Mouse (Mus musculus) adrenal gland, postnatal 25 days (tissue): ENCODE data around the gene Nlk. TPM values are rescaled to one million over a fixed set of nuclear protein-coding genes. Genes with fewer than 3 reads are reported as not detected.
"Not testable (repeated sequence)": the region's sequence is repeated elsewhere in the genome, so short reads cannot be mapped to it uniquely, and the experiment has no call there.

Source experiments
- DNase-seq: peaks from one replicate; pipeline ENCODE4 v3.0.0; 2021; ENCODE audit warnings: mixed read lengths
- total RNA-seq: library from RNA; stranded (reverse); gene quantifications from 2 replicates; pipeline ENCODE4 v1.2.3, GENCODE M21; 2021

Gene Nlk
- total RNA-seq, 1 experiment from 2014 or later = 66.5 TPM

DNA sequence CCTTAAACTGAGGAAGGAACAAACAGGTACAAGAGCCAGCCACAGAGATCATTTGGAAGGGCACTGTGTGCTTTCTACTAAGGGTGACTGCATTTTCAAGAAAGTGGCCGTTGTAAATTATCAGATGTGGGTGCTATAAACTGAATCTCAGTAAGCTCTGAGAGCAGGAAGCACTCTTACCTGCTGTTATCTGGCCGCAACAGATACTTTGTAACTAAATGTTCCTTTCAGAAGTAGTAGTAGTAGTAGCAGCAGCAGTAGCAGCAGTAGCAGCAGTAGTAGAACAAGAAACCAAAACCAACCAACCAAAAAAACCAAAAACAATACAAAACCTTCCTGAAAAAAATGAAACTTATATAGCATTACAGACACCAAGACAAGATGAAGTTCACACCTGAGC is 101.4 kb downstream of the Nlk start:
- no peak for DNase-seq

DNA sequence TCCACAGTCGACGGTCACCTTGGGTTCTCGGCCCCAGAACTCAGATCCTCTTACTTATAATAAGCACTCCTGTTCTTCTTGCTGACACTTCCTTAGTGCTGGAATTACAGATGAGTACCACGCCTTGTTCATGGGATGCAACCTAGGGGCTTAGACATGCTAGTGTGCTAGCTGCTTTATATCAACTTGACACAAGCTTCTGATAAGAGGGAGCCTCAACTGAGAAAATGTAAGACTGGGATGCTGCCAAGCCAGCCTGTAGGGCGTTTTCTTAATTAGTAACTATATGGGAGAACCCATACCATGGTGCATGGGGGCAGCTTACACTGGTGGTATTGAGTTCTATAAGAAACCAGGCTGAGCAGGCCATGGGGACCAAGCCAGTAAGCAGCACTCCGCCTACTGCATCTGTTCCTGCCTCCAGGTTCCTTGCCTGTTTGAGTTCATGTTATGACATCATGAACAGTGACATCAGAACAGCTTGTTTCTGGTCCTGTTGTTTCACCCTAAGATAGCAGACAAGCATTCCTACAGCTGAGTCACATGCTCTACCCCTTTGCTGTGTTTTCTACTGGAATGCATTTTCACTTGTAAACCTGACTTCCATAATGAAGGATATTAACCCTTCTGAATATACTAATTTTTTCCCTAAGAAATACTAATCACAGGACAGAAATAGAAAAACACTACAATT is 102.8 kb downstream of the Nlk start:
- DNase-seq = no peak

DNA sequence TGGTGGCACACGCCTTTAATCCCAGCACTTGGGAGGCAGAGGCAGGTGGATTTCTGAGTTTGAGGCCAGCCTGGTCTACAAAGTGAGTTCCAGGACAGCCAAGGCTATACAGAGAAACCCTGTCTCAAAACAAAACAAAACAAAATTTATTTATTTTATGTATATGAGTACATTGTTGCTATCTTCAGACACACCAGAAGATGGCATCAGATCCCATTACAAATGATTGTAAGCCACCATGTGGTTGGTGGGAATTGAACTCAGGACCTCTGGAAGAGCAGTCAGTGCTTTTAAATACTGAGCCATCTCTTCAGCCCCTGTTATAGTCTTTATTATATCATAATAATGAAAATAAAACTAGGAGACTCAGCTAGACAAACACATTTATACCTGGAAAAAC is 109.5 kb downstream of the Nlk start:
- not testable (repeated sequence) for DNase-seq

DNA sequence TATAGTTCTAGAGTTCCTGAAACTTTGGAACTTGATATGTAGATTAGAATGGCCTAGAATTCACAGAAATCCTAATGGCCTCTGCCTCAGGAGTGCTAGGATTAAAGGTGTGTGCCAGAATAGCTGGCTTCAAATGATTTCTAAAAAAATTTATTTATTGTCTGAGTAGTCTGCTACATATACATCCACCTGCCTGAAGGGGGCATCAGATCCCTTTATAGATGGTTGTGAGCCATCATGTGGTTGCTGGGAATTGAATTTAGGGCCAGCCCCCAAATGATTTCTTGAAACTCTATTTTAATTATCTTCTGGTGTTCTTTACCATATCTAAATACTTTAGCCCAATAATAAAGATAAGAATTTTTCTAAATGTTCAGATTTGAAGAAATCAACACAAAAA is 111.1 kb downstream of the Nlk start:
- no peak for DNase-seq

DNA sequence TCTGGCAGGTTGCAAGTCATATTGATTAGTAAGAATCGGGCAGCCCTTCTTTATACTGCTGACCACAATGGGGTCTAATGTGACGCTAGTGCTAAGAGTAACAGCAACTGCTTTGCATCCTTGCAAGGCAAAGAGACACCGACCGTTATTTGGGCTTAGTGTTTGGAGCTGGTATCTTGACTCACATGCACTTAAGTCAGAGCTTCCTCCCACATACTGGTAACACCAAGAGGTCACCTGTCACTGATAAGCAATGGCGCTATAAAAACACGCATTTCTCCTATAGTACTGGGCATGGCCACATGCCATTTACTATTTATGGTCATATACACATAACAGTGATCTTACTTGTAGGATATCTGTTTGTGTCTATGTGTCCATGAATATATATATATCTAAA is 114.3 kb downstream of the Nlk start:
- no peak for DNase-seq

DNA sequence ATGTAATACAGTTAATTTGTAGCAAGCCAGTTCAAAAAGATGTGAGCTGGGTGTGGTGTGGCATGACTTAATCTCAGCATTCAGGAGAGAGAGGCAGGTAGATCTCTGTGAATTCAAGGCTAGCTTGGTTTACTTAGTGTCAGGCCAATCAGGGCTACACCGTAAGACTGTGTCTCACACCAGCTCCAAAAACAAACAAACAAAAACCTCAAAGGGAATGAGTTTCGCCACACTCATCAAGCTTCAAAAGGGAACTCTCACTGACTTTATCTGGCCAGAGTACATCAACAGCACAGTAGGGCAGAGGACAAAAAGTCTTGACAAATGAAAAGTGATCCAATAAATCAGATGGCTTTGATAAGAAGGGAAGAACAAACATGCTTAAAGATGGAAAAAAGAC is 122.2 kb downstream of the Nlk start:
- DNase-seq = no peak

DNA sequence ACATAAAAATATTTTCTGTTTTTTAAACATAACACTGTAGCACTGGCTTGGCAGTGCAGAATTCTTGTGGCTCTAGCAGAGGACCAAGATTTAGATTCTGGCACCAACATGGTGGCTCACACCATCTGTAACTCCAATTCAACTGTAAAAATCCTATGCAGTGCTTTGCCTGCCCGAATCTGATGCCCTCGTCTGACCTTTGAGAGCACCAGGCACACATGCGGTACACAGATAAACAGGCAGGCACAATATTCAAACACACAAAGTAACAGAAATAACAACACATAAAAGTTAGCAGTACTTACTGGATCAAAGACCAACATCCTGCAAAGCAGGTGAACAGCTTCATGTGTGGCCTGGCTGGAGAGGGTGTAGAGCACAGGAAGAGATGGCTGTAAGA is 122.6 kb downstream of the Nlk start:
- no peak for DNase-seq

DNA sequence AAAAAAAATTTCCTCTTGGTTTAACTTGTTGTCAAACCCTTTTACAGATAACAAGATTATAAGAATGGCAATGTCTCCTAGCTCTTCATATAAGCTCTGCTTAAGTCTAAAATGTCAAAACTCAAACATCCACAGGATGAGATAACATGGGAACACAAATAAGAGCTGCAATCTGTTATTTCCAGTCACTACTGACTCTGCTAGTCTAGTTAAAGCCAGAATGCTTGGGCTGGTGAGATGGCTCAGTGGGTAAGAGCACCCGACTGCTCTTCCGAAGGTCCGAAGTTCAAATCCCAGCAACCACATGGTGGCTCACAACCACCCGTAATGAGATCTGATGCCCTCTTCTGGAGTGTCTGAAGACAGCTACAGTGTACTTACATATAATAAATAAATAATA is 123.1 kb downstream of the Nlk start:
- DNase-seq = not testable (repeated sequence)

DNA sequence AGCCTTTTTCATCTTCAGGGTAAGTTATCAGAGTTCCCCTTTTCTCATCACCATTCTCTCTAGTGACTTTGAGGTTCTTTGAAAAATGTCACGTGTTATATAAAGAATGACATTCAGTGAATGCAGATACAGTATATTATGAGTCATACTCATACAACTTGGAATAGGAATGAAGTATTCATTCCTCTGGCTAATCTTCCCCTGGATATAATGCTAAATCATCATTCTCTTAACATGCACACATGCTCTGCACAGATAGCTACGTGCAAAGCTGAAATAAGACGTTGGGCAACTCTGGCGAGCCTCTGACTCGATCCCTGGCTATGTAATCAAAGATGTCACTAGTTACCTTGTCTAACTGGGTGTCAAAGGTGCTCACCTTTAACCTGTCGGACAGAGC is 125.3 kb downstream of the Nlk start:
- DNase-seq = no peak

DNA sequence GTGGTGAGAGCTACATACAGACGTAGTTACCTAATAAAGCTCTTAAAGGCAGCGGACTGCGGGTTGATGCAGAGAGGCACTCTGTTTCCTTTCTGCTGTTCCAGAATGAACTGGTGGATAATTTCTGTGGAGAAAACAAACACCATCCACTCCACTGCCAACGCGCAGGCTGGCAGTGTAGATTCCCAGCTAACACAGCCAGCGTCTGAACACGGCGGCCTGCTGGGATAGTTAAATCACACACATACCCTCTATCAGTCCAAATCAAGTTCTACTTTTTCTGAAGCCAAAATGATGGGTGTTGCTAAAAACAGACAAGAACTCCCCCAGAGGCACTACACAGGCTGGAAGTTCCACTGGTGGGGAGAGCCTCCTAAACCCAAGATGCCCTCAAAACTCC is 125.7 kb downstream of the Nlk start:
- no peak for DNase-seq

DNA sequence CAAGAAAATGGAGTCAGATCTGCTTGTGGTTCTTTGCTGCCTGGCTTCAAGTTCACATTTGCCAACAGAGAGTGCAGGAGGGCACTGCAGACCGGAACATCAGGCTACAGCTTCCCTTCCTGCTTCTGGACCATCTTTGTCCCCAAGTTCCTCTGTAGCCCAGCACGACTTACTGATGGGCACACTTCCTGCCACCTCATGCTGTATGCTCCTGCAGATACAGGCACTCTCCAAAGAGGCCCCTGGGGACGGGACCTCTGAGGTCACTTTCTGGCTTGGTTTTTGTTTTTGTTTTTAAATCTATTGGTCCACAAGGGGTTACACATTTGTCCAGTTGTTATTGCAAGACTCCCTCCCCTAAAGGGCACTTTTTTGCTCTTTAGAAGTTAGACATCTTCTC is 127.4 kb downstream of the Nlk start:
- no peak for DNase-seq

DNA sequence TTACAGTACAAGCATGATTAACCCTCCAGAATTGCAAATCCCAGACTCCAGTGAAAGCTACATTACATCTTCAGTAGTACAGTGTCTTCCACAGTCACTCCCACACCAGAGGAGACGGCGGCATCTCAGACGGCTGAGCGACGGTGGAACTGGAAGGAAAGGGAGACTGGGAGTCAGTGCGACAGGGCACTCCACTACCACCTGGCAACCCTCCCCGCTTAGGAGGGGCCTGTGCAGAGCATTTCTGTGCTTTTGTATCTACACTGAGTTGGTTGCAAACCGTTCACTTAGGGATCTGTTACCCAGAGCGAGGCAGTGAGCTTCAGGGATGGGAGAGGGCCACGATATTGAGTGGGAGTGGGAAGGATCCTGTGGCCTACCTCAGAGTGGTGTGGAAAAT is 128.3 kb downstream of the Nlk start:
- no peak for DNase-seq

DNA sequence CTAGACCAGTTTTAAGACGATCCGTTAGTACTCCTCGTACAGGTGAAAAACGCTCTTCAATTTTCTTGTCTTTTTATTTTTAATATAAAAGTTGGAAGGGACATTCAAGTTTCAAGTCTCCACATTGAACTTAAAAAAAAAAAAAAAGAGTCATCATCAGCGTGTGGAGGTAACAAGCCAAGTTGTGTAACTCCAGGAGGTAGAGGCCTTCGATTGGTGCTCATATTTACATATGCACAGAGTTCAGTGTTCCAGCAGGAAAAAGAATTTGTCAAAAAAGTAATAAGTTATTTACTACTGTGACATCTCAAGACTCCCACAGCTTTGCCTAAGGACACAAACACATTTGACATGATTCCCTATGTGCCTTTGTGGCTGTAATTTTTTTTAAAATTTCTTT is 129.6 kb downstream of the Nlk start:
- DNase-seq = no peak

DNA sequence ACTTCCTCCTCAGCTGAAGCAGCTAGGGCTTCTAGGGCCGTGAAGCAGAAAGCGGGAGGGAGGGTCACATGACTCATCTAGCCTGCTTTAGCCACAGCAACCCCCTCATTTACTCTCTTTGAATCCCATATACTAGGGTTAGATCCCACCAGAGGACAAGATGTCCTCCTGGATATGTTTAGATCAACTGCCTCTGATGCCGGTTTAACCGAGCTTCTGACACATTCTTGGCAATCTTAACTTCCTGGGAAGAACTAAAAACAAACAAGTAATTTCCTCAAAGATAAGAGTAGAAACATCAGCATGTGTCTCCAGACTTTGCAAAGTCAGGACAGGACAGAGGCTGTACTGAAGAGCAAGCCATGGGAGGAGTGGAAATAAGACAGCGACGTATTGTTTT is 130.4 kb downstream of the Nlk start:
- peak; percentile 15 for DNase-seq

DNA sequence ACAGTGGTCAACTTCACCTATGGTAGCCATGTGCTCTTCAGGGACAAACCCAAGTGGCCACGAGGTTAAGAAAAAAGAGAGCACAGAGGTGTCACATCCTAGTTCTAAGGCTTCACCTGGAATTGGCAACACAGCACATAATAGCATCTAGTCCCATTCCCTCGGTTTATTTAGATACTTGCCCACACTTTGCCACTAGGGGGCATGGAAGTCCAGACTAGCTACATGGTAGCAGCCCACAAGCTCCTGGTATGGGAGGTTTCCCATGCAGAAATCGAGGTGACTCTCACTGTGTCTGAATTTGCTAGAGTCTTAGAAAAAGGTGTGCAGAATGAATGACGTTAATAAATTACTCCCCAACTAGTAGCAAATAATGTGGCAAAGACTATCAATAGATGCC is 136.7 kb downstream of the Nlk start:
- DNase-seq = peak; percentile 54

DNA sequence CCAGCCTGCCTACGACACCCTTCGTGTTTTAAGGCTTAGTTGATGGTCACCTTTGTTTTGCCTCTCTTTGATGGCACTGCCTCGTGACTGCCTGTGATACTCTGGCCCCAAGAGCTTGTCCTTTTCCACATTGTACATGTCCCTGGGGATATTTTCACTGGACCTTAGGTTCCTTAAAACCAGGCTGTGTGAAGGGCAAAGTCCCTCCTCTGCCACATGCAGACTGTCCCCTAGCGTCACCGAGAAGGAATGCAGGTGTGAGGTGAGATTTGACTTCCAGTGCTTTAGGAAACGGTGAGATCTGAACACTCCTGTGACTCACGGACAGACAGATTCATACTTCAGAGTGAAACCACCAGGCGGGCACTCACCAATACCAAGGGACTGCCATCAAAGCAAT is 139.9 kb downstream of the Nlk start:
- no peak for DNase-seq

DNA sequence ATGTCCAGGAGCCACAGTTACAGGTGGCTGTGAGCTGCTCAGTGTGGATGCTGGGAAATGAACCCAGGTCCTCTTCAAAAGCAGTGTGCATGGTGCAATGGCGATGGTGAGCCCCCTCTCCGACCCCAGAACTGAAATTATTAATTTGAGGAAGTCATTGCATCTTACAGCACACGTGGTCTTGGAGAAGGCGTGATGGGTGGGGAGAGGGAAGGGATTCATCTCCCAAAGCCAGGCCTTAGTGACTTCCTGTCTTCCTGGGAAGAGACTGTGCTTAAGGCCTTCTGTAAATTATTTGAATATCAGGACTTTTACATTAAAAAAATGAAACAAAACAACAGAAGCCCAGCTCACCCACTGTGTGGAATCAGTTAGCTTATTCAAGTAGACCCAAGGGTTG is 141.1 kb downstream of the Nlk start:
- no peak for DNase-seq

DNA sequence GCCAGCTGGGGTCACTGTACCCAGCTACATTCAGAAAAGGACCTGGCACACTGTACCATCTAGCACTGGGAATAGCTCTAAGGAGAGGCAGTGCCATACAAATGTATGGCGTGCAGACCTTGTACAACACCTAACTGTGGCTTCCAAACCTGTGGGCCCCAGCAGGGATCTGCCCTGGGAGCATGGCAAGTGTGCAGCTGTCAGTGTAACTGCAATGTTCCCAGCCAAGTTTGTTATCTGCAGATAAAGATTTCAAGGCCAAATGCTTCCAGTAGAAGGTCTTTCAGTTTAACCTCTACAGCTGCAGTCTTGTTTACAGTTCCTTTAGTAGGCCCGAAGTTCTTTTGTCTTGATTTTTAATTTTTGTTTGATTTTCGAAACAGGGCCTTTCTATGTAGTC is 141.6 kb downstream of the Nlk start:
- peak; percentile 38 for DNase-seq

DNA sequence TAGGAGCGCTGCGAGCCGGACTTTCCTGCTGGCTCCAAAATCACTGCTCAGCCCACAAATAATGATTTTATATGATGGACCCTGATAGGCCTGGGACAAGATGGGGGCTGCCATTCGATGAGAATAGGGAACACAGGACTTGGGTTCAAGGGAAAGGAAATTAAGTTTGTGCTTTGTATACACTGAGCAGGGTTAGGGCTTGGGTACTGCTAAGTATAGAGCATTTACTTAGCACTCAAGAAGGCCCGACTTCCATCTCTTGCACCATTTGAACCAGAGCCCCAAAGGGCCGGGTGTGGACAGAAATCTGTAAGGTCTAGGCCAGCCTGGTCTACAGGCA is 146.1 kb downstream of the Nlk start:
- DNase-seq = no peak

DNA sequence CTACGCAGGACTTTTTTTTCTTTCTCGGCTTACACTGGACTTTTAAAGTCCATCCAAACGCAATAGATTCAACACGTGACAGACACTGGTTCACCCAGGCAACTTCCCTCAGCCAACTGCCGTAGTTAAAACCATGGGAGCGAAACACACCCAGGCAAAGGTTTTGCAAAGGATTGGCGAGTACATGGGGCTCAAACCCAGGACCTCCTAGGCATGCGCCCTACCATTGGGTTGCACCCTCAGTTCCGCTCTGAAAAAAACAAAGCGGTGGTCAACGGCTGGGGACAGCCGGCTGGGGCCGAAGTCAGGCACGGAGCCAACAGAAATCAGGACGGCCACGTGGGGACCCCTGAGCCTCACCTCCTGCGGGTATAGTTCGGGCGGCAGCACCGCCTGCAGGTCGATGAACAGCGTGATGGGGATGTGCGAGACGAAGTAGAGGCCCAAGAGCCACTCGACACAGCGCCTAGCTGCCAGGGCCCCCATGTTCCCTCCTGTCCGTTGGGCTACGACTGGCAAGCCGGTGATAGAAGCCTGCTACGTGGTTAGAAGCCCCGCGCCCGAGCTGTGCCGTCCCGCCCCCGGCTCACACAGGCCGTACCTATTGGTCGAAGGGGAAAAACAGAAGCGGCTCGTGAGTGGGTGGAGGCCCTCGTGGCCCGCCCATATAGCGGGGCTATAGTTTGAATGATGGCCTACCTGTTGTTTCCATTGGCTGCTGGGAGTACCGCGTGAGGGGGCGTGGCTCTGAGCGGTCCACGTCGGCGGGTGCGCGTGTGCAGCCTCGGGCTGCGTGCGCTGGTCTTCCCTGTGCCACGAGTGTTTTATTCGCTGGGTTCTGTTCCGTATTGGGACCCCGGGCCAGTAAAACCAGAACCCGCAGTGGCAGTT is 146.8 kb downstream of the Nlk start, which contains the start of gene Tmem97:
Gene Tmem97 (minus strand): TSS at position 610 of the 891 bp plus-strand sequence.
- DNase-seq = peak; percentile 93

DNA sequence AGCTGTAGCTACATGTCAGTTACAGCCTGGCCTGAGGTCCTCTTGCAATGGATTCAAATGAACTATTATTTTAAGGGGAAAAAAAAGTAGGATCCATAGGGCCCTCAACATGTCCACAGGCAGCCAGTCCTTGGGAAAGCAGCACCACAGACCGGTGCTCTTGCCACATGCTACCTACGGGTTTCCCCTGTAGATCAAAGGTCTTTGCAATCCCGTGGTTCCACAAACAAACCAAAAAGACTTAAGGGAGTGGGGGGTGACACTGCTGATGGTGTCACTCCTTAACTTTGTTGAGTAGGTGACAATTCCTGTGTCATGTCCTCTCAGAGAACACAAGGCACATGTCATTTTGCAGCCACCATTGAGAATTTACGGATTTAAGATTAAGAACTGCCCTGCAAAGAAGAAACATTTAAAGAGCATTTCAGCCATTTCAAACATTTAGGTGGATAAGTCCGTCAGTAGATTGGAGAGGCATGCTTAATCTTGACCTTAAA is 147.6 kb downstream of the Nlk start:
- no peak for DNase-seq

DNA sequence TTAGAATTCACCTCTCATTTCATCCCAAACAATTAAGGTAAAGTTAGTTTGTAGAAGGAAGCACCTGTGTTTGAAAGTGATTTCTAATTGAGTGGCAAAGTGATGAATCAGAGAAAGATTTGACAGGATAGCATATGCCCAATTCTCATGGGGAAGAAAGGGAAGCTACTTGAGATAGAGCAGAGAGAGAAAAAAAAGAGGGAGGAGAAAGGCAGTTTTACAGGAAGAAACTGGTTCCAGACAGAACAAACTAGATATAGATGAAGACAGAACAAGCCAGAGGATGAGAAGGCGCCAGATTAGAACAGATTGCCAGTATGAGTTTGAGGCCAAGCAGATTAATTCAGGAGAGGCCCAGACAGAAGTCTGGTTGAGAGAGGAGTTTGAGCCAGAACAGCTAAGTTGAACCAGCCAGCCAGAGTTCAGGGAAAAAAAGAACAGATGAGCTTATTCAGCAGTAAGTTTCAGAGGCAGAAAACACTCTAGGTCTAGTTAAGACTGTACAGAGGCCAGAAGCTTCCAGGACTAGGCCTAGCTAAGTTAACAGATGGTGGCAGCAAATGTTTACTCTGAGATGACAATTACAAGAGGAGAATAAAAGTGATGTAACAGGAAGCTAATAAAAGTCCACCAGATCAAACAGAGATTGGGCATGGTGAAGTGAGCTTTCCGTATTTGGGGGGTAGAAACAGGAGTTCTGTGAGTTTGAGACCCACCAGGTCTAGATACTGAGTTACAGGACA is 149.3 kb downstream of the Nlk start:
- DNase-seq = no peak

DNA sequence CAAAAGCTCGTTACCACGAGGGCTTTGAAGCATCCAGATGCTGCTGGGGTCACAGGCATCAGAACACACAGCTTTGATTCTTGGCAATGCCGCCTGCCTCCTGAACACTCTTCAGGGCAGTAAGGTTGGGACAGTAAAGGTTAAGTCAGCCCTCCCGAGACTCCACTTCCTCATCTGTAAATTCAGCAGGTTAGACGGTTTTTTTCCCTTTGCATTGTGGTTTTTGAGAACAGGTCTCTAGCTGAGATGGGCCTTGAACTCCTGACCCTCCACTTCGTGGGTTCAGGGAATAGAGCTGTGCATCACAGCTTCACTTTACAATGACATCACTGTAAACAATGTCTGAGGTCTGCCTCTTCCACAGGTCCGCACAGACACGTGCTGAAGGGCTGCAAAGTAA is 152.0 kb downstream of the Nlk start:
- no peak for DNase-seq
